Mouse (Mus musculus) frontal cortex, postnatal 10 days (tissue): ENCODE measurements around the gene Ezr.
"Not testable (repeated sequence)": the region's sequence is repeated elsewhere in the genome, so short reads cannot be mapped to it uniquely, and the experiment has no call there.

Experiments
- DNase-seq, 2 experiments: peaks; one replicate each; pipeline ENCODE4 v3.0.0; 2022; ENCODE audit warnings: low spot score in 2 of 2, mixed read lengths in 1 of 2

Ezr gene

GRCm38 (mm10) chr17:6713483-6713882 is 69.1 kb downstream of the Ezr start:
- DNase-seq: not testable (repeated sequence)

- DNase-seq: not testable (repeated sequence)
These were observed 74.4 kb downstream of the Ezr start for GRCm38 (mm10) chr17:6708194-6708593.

DNA sequence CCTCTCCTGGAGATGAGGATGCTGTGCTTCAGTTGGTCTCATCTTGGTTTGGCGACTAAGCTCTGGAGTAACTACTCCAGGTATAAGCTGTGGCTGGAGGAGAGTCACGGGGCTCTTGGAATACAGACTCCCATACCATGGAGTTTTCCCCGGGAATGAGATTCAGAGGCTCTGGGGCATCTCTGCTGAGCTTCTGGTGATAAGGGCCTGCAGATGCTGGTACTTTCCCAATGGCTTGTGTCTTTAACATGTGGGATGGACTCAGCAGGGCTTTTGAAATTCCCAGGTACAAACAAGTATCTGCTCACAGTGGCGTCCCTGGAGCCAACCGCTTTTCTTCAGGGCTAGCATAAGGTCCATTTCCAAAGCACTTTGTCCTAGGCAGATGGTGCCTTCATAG is 75.2 kb downstream of the Ezr start:
- DNase-seq: not testable (repeated sequence)

GRCm38 (mm10) chr17:6706448-6706847 is 76.1 kb downstream of the Ezr start:
- DNase-seq: not testable (repeated sequence)

DNA sequence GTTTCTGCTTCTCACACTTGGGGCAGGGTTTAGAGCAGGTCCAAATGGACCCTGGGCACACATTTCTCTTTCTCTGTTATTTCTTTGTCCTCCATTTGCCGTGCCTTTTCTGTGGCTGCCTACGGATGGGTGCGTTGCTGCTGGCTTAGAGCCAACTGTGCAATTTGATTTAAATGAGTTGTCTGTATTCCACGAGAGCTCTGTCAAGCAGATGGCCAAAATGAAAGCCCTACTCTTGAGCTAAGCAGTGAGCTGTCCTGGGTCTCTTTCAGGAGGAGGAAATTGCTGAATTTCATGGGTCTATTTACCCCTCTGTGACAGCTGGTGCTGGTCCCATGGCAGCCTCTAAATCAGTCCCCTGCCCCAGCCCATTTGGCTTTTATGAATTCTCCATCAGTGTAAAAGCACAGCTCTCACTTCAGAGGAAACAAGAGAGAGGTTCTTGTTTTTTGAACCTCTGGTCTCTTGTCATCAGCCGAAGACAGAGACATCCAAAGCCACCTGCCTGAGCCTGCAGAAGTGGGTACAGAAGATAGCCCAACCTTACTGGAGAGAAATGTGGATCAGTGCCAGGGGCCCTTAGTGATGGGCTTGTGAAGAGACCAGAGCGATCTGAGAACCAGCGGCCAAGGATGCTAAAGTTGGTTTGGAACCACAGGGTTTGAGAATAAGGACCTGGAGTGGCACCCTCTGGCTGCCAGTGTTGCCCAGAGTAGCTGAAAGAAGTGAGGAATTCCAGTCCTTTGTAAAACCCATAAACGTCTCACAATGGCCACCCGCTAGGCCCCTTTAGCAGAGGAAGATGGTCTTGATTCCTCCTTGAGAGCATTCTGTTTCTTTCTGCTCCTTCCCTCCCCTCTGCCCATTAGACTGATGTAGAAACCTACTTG is 79.0 kb downstream of the Ezr start:
- not testable (repeated sequence) for DNase-seq

GRCm38 (mm10) chr17:6702625-6703221 is 79.9 kb downstream of the Ezr start:
- DNase-seq: not testable (repeated sequence)

GRCm38 (mm10) chr17:6700077-6700476 is 82.5 kb downstream of the Ezr start:
- not testable (repeated sequence) for DNase-seq

DNA sequence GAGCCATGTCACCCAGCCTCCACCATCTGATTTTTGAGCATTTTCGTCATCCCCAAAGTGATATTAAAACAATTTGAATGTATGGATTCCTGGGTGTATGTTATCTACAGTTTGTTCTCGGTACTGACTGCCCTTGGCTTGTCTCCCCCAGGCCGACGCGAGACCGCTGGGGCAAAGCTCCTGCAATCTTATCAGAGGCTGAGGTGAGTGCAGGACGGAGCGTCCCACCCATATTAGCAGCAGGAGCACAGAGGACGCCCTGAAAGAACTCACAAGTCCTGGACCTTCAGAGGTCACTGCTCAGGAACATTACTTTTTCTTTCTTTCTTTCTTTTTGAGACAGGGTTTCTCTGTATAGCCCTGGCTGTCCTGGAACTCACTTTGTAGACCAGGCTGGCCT is 83.1 kb downstream of the Ezr start:
- DNase-seq: not testable (repeated sequence)

DNA sequence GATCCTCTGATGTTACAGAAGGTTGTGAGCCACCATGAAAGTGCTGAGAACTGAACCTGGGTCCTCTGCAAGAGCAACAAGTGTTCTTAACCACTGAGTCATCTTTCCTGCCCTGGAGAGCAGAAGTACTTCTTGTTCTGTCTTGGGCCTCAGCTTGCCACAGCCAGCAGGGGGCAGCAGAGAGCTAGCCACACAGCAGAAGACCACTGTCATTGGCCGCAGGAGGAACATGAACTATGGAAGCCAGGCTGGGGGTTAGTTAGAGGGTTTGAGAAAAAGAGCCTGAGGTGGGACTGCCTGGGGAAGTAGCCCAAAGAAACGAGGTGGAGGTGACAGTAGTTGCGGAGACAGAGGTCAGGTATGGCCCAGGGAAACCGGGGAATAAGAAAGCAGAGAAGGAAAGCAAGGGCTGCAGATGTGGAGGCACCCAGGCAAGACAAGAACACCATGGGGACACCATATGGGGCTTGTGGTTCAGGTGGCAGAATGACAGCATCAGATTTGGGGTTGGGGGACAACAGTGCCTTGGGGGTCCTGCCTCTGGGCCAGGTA is 85.3 kb downstream of the Ezr start:
- peak; percentile 60 to 63 for DNase-seq

DNA sequence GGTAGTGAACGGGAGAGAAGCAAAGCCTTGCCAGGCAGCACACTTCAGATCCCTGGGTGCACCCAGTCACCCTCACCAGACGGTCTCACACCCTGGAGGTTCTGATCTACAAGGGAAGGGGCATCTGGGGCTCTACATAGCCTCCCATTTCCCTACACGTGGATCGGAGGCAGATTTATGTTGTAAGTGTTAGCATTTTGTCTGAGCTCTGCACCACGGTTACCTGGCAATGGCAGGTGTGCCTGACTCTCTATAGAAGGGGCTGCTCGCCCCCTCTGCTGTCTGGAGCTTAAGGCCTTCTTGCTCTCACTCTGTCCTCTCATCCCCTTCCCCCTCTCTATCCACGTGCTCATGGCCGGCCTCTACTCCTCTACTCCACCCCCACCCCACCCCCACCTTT is 86.1 kb downstream of the Ezr start:
- DNase-seq: not testable (repeated sequence)

- not testable (repeated sequence) for DNase-seq
These were observed 86.9 kb downstream of the Ezr start for GRCm38 (mm10) chr17:6695712-6696111.

DNA sequence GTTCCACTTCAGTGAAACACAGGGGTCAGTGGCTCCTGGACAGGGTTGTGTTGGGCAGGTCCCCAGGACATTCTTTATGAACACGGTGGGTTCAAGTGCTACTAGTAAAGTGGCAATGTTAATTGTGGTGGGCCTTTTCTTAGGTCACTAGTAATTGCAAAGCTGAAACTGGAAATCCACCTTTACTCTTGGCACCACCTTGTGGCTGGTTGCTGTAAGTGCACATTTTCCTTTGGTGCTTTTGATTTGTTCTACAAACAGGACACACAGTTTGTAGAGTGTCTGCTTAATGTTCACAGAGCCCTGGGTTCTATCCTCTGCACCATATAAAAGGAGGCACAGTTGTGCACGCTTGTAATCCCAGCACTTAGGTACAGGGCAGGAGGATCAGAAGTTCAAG is 91.0 kb downstream of the Ezr start:
- DNase-seq: peak; percentile 74 to 90

DNA sequence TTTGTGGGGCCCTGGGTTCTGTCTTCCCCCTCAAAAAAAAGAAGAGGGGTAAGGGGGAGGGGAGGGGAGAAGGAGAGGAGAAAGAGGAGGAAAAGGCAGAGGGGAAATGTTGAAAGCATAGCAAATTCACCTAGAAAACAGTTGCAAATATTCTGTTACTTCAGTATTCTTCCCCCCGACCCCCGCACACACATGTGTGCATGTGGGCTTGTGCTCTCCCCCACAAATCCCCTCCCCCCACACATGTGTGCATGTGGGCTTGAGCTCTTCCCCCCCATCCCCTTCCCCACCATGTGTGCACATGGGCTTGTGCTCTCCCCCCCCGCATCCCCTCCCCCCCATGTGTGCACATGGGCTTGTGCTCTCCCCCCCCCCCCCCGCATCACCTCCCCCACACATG is 93.2 kb downstream of the Ezr start:
- DNase-seq: not testable (repeated sequence)
